Mouse (Mus musculus): ENCODE results near the gene Txndc5.

GRCm38 (mm10) chr13:38470882-38471281 is 57.7 kb downstream of the Txndc5 start:
- no peak for TF ChIP-seq CTCF (IDR thresholded peaks at IDR 0.05)
- TF ChIP-seq EP300 (IDR thresholded peaks at IDR 0.05) = no peak

All from lung, postnatal 0 days (tissue).